Mouse (Mus musculus) mouse embryonic stem cell (cell line): ENCODE data around the gene Calm1.
"Not testable (repeated sequence)": the region's sequence is repeated elsewhere in the genome, so short reads cannot be mapped to it uniquely, and the experiment has no call there.

Experiments used
- in situ Hi-C, 2 experiments: fragments of 300-500 bp; cut with MboI; formaldehyde crosslinking; loops; 1 replicate in 1 of 2; 3 replicates in 1 of 2; pipeline ENCODE4 v1.14.3; 2019 to 2020; ENCODE audit warnings: low sequenced_read_pairs in 2 of 2, low pct_unique_long_range_greater_than_20kb in 1 of 2, mixed read lengths in 1 of 2; ENCODE audit not compliant: unreplicated experiment in 1 of 2

The Calm1 gene

GRCm38 (mm10) chr12:100213162-100213561 lies 13.9 kb downstream of the Calm1 start:
- in situ Hi-C loops, result no loop called here

GRCm38 (mm10) chr12:100214156-100214555 lies 14.9 kb downstream of the Calm1 start:
- in situ Hi-C loops, result no loop called here

- in situ Hi-C loops, result no loop called here
These were observed 15.5 kb downstream of the Calm1 start for GRCm38 (mm10) chr12:100214738-100215137.

DNA sequence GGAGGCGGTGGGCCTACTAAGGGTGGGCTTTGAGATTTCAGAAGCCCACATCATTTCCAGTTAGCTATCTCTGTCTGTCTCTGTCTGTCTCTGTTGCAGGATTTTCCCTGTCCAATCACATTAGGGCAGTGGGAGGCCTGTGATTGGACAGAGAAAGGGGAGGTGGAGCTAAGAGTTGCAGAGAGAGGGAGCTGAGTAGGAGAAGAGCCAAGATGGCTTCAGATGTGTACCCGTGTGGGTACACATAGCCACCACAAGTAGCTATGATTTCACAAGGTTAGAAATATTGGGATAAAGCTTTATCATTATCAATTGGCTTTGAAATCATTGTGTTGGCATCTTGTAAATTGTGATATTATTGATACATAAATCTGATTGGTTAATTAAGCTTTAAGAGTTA lies 17.9 kb downstream of the Calm1 start:
- in situ Hi-C loops, result not testable (repeated sequence)

- in situ Hi-C loops, result no loop called here
These were observed 20.8 kb downstream of the Calm1 start for GRCm38 (mm10) chr12:100220012-100220411.

DNA sequence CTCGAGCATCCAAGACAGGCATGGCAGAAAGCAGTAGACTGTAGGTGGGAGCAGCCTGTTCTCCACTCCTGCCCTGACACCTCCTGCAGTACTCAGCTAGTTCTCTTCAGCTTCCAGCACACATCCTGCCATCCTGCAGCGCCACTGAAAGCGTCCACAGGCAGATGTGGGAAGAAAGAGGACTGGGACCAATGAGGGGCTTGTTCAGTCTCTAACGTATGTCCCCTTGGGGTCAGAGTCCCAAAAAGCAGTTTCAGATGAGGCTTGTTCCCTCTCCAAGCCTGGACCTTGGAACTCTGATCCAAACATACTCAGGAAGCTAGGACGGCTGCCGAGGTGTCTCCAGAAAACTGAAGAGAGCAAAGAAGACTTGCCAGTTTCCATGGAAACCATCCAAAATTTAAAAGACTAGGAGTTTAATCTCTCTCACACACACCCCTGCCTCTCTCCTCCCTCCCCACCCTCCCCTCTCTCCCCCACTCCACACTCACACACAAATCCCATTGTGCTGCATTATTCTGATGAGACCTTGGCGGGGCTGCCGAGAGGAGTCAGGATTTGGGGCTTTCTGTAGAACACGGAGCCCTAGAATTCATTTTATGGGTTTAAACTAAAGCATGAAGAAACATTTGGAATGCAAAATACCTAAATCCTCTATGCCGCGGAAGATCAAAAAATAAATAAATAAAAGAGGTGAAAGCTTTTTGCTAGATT lies 22.5 kb downstream of the Calm1 start:
- in situ Hi-C loops, result no loop called here

DNA sequence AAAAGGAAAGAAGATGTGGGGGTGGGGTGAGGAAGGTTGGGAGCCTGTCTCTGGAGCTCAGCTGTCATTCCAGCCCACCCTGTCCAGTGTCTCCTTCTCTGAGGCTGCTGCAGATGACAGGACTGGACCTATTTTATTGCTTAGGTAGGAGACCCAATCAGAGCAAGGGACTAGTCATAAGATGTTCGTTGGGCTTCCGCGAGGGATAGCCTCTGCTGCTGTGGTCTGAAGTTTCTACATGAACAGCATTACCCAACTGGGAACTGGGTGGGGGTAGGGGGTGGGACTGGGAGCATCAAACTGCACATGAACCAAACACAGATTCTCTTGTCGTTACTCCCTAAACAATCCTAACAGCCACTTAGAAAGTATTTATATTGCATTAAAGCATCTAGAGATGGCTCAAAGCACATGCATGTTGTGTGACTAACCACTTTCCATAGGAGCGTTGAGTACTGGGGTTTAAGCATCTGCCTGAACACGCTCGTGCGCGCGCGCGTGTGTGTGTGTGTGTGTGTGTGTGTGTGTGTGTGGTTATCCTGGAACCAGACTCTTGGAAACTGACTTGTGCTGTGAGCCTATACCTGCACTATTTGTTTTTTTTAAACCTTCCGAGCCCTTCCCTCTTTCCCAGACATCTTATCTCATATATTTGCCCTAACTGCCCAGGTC lies 23.2 kb downstream of the Calm1 start:
- in situ Hi-C loops, result no loop called here

DNA sequence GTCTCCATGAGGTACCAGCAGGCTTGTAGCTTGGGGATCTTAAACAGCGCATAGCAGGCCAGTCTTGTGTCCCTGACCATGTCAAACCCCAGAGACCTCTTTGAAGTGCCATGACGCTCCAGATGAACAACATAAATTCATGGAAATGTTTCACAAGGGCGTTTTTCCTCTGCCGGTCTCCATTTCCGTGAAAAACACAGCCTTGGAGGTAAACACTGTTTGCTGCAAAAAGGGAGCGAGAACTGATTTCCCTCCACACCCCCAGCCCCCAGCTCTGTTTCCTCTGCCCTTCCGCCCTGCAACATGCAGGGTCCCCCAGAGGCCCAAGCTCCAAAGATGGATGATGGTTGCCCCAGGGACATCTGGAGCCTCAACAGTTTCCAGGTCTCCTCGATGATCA lies 24.3 kb downstream of the Calm1 start:
- in situ Hi-C loops, result no loop called here

DNA sequence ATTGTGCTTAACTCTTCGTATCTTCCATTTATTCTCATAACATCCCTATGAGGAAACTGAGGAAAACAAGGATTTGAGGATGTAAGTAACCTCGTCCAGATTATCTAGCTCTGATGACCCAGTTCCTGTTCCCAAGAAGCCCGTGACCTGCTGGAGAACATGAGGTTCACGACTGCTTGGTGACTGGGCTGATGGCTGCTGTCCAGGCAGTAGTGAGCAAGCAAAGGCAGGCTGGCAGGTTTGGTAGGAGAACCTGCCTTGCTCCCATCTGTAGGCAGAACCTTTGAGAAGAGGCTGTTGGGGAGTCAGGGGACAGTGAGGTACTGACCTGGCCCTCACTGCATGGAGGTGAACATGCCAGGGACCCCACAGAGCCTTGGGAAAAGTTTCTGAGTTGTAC lies 26.0 kb downstream of the Calm1 start:
- in situ Hi-C loops, result no loop called here

DNA sequence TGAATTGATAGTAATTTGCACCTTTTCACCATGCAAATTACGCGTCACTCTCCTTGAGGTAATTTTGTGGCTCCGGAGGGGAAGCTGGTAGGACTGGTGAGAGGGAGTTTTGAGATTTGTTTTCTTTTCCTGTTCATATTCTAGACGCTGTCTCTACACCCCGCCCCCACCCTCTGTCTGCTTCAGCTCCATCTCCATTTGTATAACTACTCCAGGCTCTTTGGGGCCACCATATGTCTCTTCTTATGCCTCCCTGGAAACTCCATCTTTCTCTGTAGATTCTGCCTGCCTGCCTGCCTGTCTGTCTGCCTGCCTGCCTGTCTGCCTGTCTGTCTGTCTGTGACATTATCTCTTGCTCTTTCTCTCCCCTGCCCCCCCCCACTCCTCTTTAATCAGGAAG lies 26.8 kb downstream of the Calm1 start:
- in situ Hi-C loops, result no loop called here

DNA sequence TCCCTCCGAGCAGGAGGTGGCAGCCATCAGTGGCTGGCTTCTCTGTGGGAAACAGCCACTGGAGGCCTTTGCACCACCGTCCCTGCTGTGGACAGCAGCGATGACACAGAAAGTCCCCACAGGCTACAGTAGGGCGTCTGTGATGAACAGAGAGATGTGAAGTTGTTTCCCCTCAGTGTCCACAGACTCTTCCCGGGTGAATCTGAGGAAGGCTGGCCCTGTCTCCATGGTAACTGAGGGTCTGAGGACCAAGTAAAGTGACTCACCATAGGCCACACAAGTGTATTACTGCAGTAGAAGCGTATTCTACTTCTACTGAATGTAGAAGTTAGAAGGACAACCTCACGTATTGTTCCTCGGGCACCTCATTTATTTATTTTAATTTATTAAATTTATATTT lies 27.4 kb downstream of the Calm1 start:
- in situ Hi-C loops, result no loop called here

- in situ Hi-C loops, result no loop called here
These were observed 28.9 kb downstream of the Calm1 start for GRCm38 (mm10) chr12:100228041-100228725.

- in situ Hi-C loops, result no loop called here
These were observed 35.0 kb downstream of the Calm1 start for GRCm38 (mm10) chr12:100234201-100234600.

GRCm38 (mm10) chr12:100234919-100235318 lies 35.7 kb downstream of the Calm1 start:
- in situ Hi-C loops, result no loop called here

DNA sequence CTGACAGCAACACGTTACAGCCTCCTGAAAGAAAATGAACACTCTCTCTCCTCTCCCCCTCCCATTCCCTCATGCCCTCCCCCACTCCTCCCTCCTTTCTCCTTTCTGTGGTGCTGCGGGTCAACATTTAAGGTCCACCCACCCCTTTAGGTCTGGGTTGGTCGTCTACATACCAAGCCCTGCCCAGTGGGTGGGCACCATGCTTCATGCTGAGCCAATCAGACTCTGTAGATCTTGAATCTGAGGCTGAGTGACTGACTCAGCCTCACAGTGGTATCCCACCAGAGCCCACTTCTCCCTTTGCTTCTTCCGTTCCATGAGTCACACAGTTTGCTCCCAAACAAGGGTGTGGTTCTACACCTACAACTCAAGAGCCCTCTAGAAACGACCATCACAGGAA lies 36.2 kb downstream of the Calm1 start:
- in situ Hi-C loops, result no loop called here

DNA sequence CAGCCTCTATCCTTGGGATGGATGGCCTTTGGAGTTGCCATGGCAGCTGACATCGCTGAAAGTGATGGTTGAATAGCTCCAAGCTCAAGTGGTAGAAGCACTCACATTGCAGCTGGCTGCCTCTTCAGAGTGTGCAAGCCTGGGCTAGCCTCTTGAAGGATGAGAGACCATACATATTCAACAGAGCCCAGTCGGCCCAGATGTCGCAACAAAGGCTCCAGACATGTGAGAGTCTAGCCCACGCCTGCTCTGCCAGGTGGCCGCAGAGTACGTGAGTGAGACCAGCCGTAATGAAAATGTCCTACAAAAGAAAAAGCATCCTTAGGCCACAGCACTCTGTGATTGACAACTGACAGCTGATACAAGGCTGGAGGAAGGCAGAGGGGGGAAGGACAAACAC lies 40.2 kb downstream of the Calm1 start:
- in situ Hi-C loops, result no loop called here

DNA sequence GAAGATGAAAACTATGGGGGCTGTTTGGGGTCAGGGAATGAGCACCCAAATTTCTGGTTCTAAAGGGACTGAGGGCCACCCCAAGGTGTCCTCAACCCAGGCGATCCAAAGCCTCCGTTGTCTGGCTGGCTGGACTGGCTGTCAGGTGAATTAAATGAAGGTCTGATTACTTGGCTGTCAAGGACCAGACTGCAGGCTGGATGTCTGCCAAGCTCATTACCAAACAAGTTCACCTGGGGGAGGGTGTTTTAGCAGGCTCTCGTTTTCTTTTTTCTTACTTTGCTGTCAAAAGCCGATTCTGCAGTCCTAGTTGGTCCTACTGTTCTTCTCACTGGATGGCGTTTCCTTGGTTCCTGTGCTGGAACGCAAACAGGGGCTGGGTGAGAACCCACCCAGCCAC lies 40.6 kb downstream of the Calm1 start:
- in situ Hi-C loops, result no loop called here

DNA sequence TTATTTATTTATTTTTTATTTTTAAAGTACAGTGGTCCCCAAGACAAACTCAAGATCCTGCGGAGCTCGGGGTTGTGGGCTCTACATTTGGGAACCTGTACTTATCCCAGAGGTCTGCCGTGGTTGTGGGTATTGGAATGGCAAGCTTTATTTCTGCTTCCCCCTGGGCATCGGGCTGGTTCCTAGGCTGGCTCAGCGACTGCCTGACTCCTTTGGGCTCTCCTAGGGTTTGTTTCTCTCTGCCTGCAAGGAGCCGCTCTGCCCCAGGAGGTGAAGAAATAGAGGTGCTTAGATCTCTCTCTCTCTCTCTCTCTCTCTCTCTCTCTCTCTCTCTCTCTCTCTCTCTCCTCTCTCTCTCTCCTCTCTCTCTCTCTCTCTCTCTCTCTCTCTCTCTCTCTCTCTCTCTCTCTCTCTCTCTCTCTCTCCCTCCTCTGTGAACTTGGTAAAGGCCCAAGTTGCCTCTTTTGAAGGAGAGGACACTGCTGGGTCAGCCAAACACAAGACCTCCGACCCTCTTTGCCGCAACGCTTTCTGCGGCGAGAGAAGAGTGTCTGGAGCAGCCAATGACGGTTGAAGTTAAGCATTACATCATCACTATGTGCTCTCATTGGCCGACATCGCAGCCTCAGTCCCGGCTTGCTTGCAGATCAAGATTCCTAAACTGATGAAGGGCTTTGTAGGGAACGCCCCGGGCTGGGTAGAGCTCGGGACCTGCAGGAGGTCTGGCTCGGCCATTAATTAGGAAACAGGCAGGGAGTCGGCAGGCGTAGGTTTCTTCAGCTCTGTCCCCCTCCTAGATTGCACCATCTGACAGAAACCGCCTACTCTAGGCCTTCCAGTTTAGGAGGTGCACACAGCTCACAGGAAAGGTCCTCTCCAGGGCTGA lies 42.9 kb downstream of the Calm1 start:
- in situ Hi-C loops, result no loop called here

- in situ Hi-C loops, result no loop called here
These were observed 45.3 kb downstream of the Calm1 start for GRCm38 (mm10) chr12:100244580-100244979.
